Mouse (Mus musculus): ENCODE data around the gene Gpnmb.

GRCm38 (mm10) chr6:49073304-49074116 is 37.2 kb downstream of the Gpnmb start, which contains the start of gene Malsu1:
- TF ChIP-seq CTCF (IDR thresholded peaks at IDR 0.05; ENCODE audit: control insufficient read depth, insufficient read depth, low read length) = no peak
- peak; percentile 67; the same call in 1 of the 2 replicates for TF ChIP-seq POLR2A (IDR thresholded peaks at IDR 0.05; ENCODE audit: borderline replicate concordance, control insufficient read depth, low read depth, low read length)
